Mouse (Mus musculus) liver, embryonic 14.5 days (tissue): Measurements from ENCODE around the gene Pik3ap1.

Source experiments
- CTCF ChIP-seq: IDR thresholded peaks from 2 replicates; pipeline ENCODE4 v1.5.1; 2016; ENCODE audit warnings: antibody characterized with exemption, low read depth, control low read depth
- EP300 ChIP-seq: IDR thresholded peaks from 2 replicates; pipeline ENCODE4 v1.6.1; 2016; ENCODE audit warnings: antibody characterized with exemption, low read depth

DNA sequence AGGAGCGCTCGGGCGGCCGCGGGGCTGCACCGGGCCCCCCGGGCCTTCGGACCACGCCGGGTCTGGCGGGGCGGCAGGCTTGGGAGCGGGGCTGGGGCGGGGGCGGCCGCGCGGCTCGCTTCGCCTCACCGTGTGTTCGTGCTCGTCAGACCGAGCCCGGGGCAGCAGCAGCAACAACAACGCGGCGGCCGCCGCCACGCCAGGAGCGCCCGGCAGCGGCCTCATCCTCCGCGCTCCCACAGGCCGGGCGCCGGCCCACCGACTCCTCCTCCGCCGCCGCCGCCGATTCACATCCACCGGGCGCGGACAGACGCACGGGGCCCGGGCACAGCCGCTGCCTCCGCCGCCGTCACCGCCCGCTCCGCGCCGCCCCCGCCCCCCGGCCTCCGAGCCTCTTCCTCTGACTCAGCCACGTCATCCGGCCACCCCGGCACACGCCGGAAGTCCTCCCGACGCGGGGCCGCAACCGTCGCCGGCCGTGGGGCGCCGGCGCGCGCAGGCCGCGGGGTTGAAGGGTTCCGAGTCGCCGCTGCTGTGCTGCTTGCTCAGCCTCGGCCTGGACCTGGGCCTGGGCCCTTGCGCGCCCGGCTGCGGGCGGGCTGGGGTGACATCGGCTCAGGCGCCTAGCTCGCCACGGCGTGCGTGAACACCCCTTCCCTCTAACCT is 121.1 kb downstream of the Pik3ap1 start, which contains the start of gene Tm9sf3:
- no peak for TF ChIP-seq EP300
- no peak for TF ChIP-seq CTCF
